Mouse (Mus musculus): ENCODE data around the gene Tbk1. TPM values are rescaled to one million over a fixed set of nuclear protein-coding genes. Genes with fewer than 3 reads are reported as not detected.
A peak's percentile ranks its signal among the peaks of the same experiment; 100 is the strongest.

Tbk1 gene
- polyA plus RNA-seq, 1 experiment from 2014 or later: 29.8 TPM

- ATAC-seq: no peak
- Histone ChIP-seq H3K27me3 (replicated peaks; ENCODE audit: control insufficient read depth, insufficient read depth, low read length) (no peaks in the 10 kb centered on the region), H3K4me1 (ENCODE audit: control insufficient read depth, insufficient read depth, low read depth, low read length) (no peaks in the 10 kb centered on the region), H3K4me2 (ENCODE audit: low read length) (no peak overlapping the region), H3K9me3 (ENCODE audit: control insufficient read depth, low read length) (no peaks in the 10 kb centered on the region), H3K27ac (ENCODE audit: low read depth, low read length) (no peak overlapping the region), H3K4me3 (ENCODE audit: low read length) (no peak overlapping the region), H3K36me3 (ENCODE audit: control insufficient read depth, insufficient read depth, low read length) (peaks cover 69% of the 10 kb centered on the region), H3K9ac (ENCODE audit: low read depth, low read length) (no peak overlapping the region)
- WGBS: 93% methylated on average over 4 of the region's 4 CpGs
These were observed 17.0 kb upstream of the Tbk1 start for GRCm38 (mm10) chr10:121603556-121603955.

GRCm38 (mm10) chr10:121601272-121601671 is 14.7 kb upstream of the Tbk1 start:
- no peak overlapping the region for H3K4me2 ChIP-seq (ENCODE audit: low read length)
- no peak overlapping the region for H3K27ac ChIP-seq (ENCODE audit: low read depth, low read length)
- ATAC-seq: no peak
- H3K36me3 ChIP-seq (ENCODE audit: control insufficient read depth, insufficient read depth, low read length): peaks cover 65% of the 10 kb centered on the region
- no peaks in the 10 kb centered on the region for H3K9me3 ChIP-seq (ENCODE audit: control insufficient read depth, low read length)
- H3K9ac ChIP-seq (ENCODE audit: low read depth, low read length): no peak overlapping the region
- 89% methylated on average over 6 of the region's 6 CpGs for WGBS
- H3K4me3 ChIP-seq (ENCODE audit: low read length): no peak overlapping the region
- no peaks in the 10 kb centered on the region for H3K4me1 ChIP-seq (ENCODE audit: control insufficient read depth, insufficient read depth, low read depth, low read length)
- no peaks in the 10 kb centered on the region for H3K27me3 ChIP-seq (replicated peaks; ENCODE audit: control insufficient read depth, insufficient read depth, low read length)

- peaks cover 36% of the 10 kb centered on the region for H3K36me3 ChIP-seq (ENCODE audit: control insufficient read depth, insufficient read depth, low read length)
- 86% methylated on average over 9 of the region's 9 CpGs for WGBS
These were observed 10.0 kb upstream of the Tbk1 start for GRCm38 (mm10) chr10:121596580-121596979.

GRCm38 (mm10) chr10:121591106-121591505 is 4.5 kb upstream of the Tbk1 start:
- no peak for ATAC-seq
- Histone ChIP-seq H3K4me3 (ENCODE audit: low read length) (no peak overlapping the region), H3K9me3 (ENCODE audit: control insufficient read depth, low read length) (no peaks in the 10 kb centered on the region), H3K4me2 (ENCODE audit: low read length) (no peak overlapping the region), H3K27ac (ENCODE audit: low read depth, low read length) (no peak overlapping the region), H3K36me3 (ENCODE audit: control insufficient read depth, insufficient read depth, low read length) (peaks cover 13% of the 10 kb centered on the region), H3K9ac (ENCODE audit: low read depth, low read length) (no peak overlapping the region), H3K27me3 (replicated peaks; ENCODE audit: control insufficient read depth, insufficient read depth, low read length) (no peaks in the 10 kb centered on the region), H3K4me1 (ENCODE audit: control insufficient read depth, insufficient read depth, low read depth, low read length) (no peaks in the 10 kb centered on the region)
- WGBS: 93% methylated on average over 14 of the region's 14 CpGs

More at GRCm38 (mm10) chr10:121596580-121596979, 10.0 kb upstream of the Tbk1 start:
- H3K4me3 ChIP-seq (ENCODE audit: low read length): no peak overlapping the region
- no peaks in the 10 kb centered on the region for H3K4me1 ChIP-seq (ENCODE audit: control insufficient read depth, insufficient read depth, low read depth, low read length)
- no peaks in the 10 kb centered on the region for H3K27me3 ChIP-seq (replicated peaks; ENCODE audit: control insufficient read depth, insufficient read depth, low read length)
- H3K9me3 ChIP-seq (ENCODE audit: control insufficient read depth, low read length): no peaks in the 10 kb centered on the region
- no peak overlapping the region for H3K27ac ChIP-seq (ENCODE audit: low read depth, low read length)
- ATAC-seq: no peak
- H3K9ac ChIP-seq (ENCODE audit: low read depth, low read length): no peak overlapping the region
- H3K4me2 ChIP-seq (ENCODE audit: low read length): no peak overlapping the region

- H3K4me2 ChIP-seq (ENCODE audit: low read length): peak overlapping the region; percentile 84
- no peaks in the 10 kb centered on the region for H3K27me3 ChIP-seq (replicated peaks; ENCODE audit: control insufficient read depth, insufficient read depth, low read length)
- WGBS: 67% methylated on average over 6 of the region's 6 CpGs
- no peak overlapping the region for H3K9ac ChIP-seq (ENCODE audit: low read depth, low read length)
- H3K4me1 ChIP-seq (ENCODE audit: control insufficient read depth, insufficient read depth, low read depth, low read length): peaks cover 11% of the 10 kb centered on the region
- H3K36me3 ChIP-seq (ENCODE audit: control insufficient read depth, insufficient read depth, low read length): peaks cover 15% of the 10 kb centered on the region
- no peak overlapping the region for H3K27ac ChIP-seq (ENCODE audit: low read depth, low read length)
- no peaks in the 10 kb centered on the region for H3K9me3 ChIP-seq (ENCODE audit: control insufficient read depth, low read length)
- H3K4me3 ChIP-seq (ENCODE audit: low read length): peak overlapping the region; percentile 91
- no peak for ATAC-seq
These were observed 819 bp upstream of the Tbk1 start for GRCm38 (mm10) chr10:121587371-121587840.

- no peaks in the 10 kb centered on the region for H3K27me3 ChIP-seq (replicated peaks; ENCODE audit: control insufficient read depth, insufficient read depth, low read length)
- 6% methylated on average over 28 of the region's 48 CpGs for WGBS
- peaks cover 11% of the 10 kb centered on the region for H3K4me1 ChIP-seq (ENCODE audit: control insufficient read depth, insufficient read depth, low read depth, low read length)
- H3K4me3 ChIP-seq (ENCODE audit: low read length): peak overlapping the region; percentile 91
- peak; percentile 84 for ATAC-seq
- peaks cover 17% of the 10 kb centered on the region for H3K36me3 ChIP-seq (ENCODE audit: control insufficient read depth, insufficient read depth, low read length)
- H3K9ac ChIP-seq (ENCODE audit: low read depth, low read length): peak overlapping the region; percentile 90
- peak overlapping the region; percentile 84 for H3K4me2 ChIP-seq (ENCODE audit: low read length)
- peak overlapping the region; percentile 65 for H3K27ac ChIP-seq (ENCODE audit: low read depth, low read length)
- no peaks in the 10 kb centered on the region for H3K9me3 ChIP-seq (ENCODE audit: control insufficient read depth, low read length)
These were observed 570 bp downstream of the Tbk1 start for GRCm38 (mm10) chr10:121585791-121586642.

- Histone ChIP-seq H3K36me3 (ENCODE audit: control insufficient read depth, insufficient read depth, low read length) (peaks cover 17% of the 10 kb centered on the region), H3K4me3 (ENCODE audit: low read length) (peak overlapping the region; percentile 91), H3K9ac (ENCODE audit: low read depth, low read length) (no peak overlapping the region), H3K27ac (ENCODE audit: low read depth, low read length) (no peak overlapping the region), H3K27me3 (replicated peaks; ENCODE audit: control insufficient read depth, insufficient read depth, low read length) (no peaks in the 10 kb centered on the region), H3K4me1 (ENCODE audit: control insufficient read depth, insufficient read depth, low read depth, low read length) (peaks cover 11% of the 10 kb centered on the region), H3K9me3 (ENCODE audit: control insufficient read depth, low read length) (no peaks in the 10 kb centered on the region), H3K4me2 (ENCODE audit: low read length) (peak overlapping the region; percentile 84)
- 87% methylated on average over 20 of the region's 20 CpGs for WGBS
- ATAC-seq: no peak
These were observed 1.4 kb downstream of the Tbk1 start for GRCm38 (mm10) chr10:121585056-121585790.

GRCm38 (mm10) chr10:121584033-121584432 is 2.6 kb downstream of the Tbk1 start:
- peaks cover 17% of the 10 kb centered on the region for H3K36me3 ChIP-seq (ENCODE audit: control insufficient read depth, insufficient read depth, low read length)
- no peak overlapping the region for H3K9ac ChIP-seq (ENCODE audit: low read depth, low read length)
- no peak overlapping the region for H3K4me2 ChIP-seq (ENCODE audit: low read length)
- ATAC-seq: no peak
- H3K27me3 ChIP-seq (replicated peaks; ENCODE audit: control insufficient read depth, insufficient read depth, low read length): no peaks in the 10 kb centered on the region
- H3K4me1 ChIP-seq (ENCODE audit: control insufficient read depth, insufficient read depth, low read depth, low read length): peaks cover 11% of the 10 kb centered on the region
- H3K27ac ChIP-seq (ENCODE audit: low read depth, low read length): no peak overlapping the region
- no peaks in the 10 kb centered on the region for H3K9me3 ChIP-seq (ENCODE audit: control insufficient read depth, low read length)
- WGBS: 94% methylated on average over 10 of the region's 10 CpGs
- no peak overlapping the region for H3K4me3 ChIP-seq (ENCODE audit: low read length)

- Histone ChIP-seq H3K4me2 (ENCODE audit: low read length) (no peak overlapping the region), H3K9me3 (ENCODE audit: control insufficient read depth, low read length) (no peaks in the 10 kb centered on the region), H3K27me3 (replicated peaks; ENCODE audit: control insufficient read depth, insufficient read depth, low read length) (no peaks in the 10 kb centered on the region), H3K36me3 (ENCODE audit: control insufficient read depth, insufficient read depth, low read length) (peaks cover 21% of the 10 kb centered on the region), H3K4me3 (ENCODE audit: low read length) (no peak overlapping the region), H3K9ac (ENCODE audit: low read depth, low read length) (no peak overlapping the region), H3K4me1 (ENCODE audit: control insufficient read depth, insufficient read depth, low read depth, low read length) (peaks cover 11% of the 10 kb centered on the region), H3K27ac (ENCODE audit: low read depth, low read length) (no peak overlapping the region)
- WGBS: 93% methylated on average over 12 of the region's 12 CpGs
- no peak for ATAC-seq
These were observed 3.6 kb downstream of the Tbk1 start for GRCm38 (mm10) chr10:121583016-121583415.

Measured in hindbrain, embryonic 16.5 days (tissue).